ENCODE assay signal across 27 mouse cellular contexts in the genomic region with DNA sequence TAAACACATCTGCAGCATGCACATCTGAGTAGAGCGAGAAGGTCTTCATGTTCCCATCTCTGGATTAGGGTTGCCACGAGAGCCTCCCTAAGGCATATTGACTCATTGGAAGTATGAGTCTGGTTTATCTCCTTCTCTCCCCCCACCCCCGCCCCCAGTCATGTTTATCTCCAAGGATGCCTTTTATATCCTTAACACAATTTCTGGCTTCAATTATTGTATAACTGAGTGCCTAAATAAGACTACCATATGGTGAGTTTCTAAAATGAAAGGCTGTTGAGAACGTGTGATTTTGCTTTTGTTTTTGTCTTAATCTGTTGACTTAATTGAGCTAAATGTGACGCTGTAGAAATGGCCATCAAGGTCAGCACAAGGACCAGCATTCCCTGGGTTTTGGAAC. TPM values are rescaled to one million over a fixed set of nuclear protein-coding genes. Genes with fewer than 3 reads are reported as not detected.
DNase-seq lines count a peak whose midpoint lies in the region; ATAC-seq and TF ChIP-seq lines count a peak whose summit lies in the region.
"Had no signal": no experiment of that assay in that cellular context is flagged by ENCODE, and none has a peak within 500 bp of the region (broad histone marks: within the 10 kb centered on the region; RNA-seq: fewer than 3 reads in every experiment).

No protein-coding gene starts in this region.

- no peaks in the 10 kb centered on the region for H3K27me3 ChIP-seq in forebrain, embryonic 15.5 days
- no peaks in the 10 kb centered on the region for H3K27me3 ChIP-seq in forebrain, embryonic 12.5 days
- H3K27me3 ChIP-seq: embryonic facial prominence, embryonic 12.5 days; embryonic facial prominence, embryonic 15.5 days; heart, embryonic 12.5 days; heart, embryonic 15.5 days; hindbrain, embryonic 13.5 days; intestine, embryonic 15.5 days had no signal

- WGBS in forebrain, embryonic 15.5 days = 61% methylated on average over 5 of the region's 5 CpGs
- WGBS in forebrain, embryonic 12.5 days = 71% methylated on average over 5 of the region's 5 CpGs

- no peak for TF ChIP-seq POLR2A in cortical plate, adult 2 months (IDR thresholded peaks at IDR 0.05; ENCODE audit: extremely low read depth, insufficient read depth, low read length)

- no peak overlapping the region for H3K4me2 ChIP-seq in forebrain, embryonic 15.5 days (replicated peaks)
- no peak overlapping the region for H3K4me2 ChIP-seq in forebrain, embryonic 12.5 days
- H3K4me2 ChIP-seq: embryonic facial prominence, embryonic 12.5 days; embryonic facial prominence, embryonic 15.5 days; heart, embryonic 12.5 days; heart, embryonic 15.5 days; hindbrain, embryonic 13.5 days; intestine, embryonic 15.5 days had no signal

- intact Hi-C loops in left cerebral cortex, adult 2 months (cut with DNase I) = loop anchor here (2.0 to 5.0 kb wide), 3 partner anchors 21 to 201 kb away; partner anchors contain the start of genes Ddias and Prcp

- no peaks in the 10 kb centered on the region for H3K9me3 ChIP-seq in forebrain, embryonic 15.5 days
- H3K9me3 ChIP-seq in forebrain, embryonic 12.5 days = no peaks in the 10 kb centered on the region
- H3K9me3 ChIP-seq: embryonic facial prominence, embryonic 12.5 days; embryonic facial prominence, embryonic 15.5 days; heart, embryonic 12.5 days; heart, embryonic 15.5 days; hindbrain, embryonic 10.5 days; hindbrain, embryonic 13.5 days; intestine, embryonic 15.5 days had no signal

- no peak overlapping the region for H3K27ac ChIP-seq in forebrain, embryonic 15.5 days (replicated peaks)
- no peak overlapping the region for H3K27ac ChIP-seq in forebrain, embryonic 12.5 days
- peak overlapping the region; percentile 30; the same call in 1 of the 2 replicates for H3K27ac ChIP-seq in left cerebral cortex, adult 2 months
- 0 out of 2 replicates have a peak overlapping the region, but pooled peaks have one; percentile 30 for H3K27ac ChIP-seq in cortical plate, adult 2 months (ENCODE audit: insufficient read depth, low read length)
- H3K27ac ChIP-seq: embryonic facial prominence, embryonic 12.5 days; embryonic facial prominence, embryonic 15.5 days; heart, embryonic 15.5 days; hindbrain, embryonic 10.5 days; hindbrain, embryonic 13.5 days; intestine, embryonic 15.5 days had no signal

- TF ChIP-seq CTCF in left cerebral cortex, adult 2 months (IDR thresholded peaks at IDR 0.05) = no peak
- no peak for TF ChIP-seq CTCF in cortical plate, adult 2 months (IDR thresholded peaks at IDR 0.05; ENCODE audit: extremely low read depth, insufficient read depth, low read length)

- no peak overlapping the region for H3K9ac ChIP-seq in forebrain, embryonic 15.5 days (replicated peaks)
- H3K9ac ChIP-seq in forebrain, embryonic 12.5 days = no peak overlapping the region
- H3K9ac ChIP-seq: embryonic facial prominence, embryonic 12.5 days; embryonic facial prominence, embryonic 15.5 days; heart, embryonic 12.5 days; heart, embryonic 15.5 days; hindbrain, embryonic 13.5 days; intestine, embryonic 15.5 days had no signal

- no peak overlapping the region for H3K4me3 ChIP-seq in forebrain, embryonic 15.5 days
- no peak overlapping the region for H3K4me3 ChIP-seq in forebrain, embryonic 12.5 days (replicated peaks)
- no peak overlapping the region for H3K4me3 ChIP-seq in left cerebral cortex, adult 2 months
- H3K4me3 ChIP-seq in cortical plate, adult 2 months (ENCODE audit: insufficient read depth, low read length) = no peak overlapping the region
- H3K4me3 ChIP-seq: embryonic facial prominence, embryonic 12.5 days; embryonic facial prominence, embryonic 15.5 days; heart, embryonic 12.5 days; heart, embryonic 15.5 days; hindbrain, embryonic 10.5 days; hindbrain, embryonic 13.5 days; intestine, embryonic 15.5 days had no signal

- H3K36me3 ChIP-seq in forebrain, embryonic 15.5 days = no peaks in the 10 kb centered on the region
- H3K36me3 ChIP-seq in forebrain, embryonic 12.5 days (replicated peaks) = no peaks in the 10 kb centered on the region
- H3K36me3 ChIP-seq: embryonic facial prominence, embryonic 12.5 days; embryonic facial prominence, embryonic 15.5 days; heart, embryonic 12.5 days; heart, embryonic 15.5 days; hindbrain, embryonic 10.5 days; hindbrain, embryonic 13.5 days; intestine, embryonic 15.5 days had no signal

- H3K4me1 ChIP-seq in forebrain, embryonic 15.5 days = no peaks in the 10 kb centered on the region
- no peaks in the 10 kb centered on the region for H3K4me1 ChIP-seq in forebrain, embryonic 12.5 days
- no peaks in the 10 kb centered on the region; the same call in 1 of the 2 replicates for H3K4me1 ChIP-seq in cortical plate, adult 2 months (ENCODE audit: control insufficient read depth, insufficient read depth, low read length)
- H3K4me1 ChIP-seq: embryonic facial prominence, embryonic 12.5 days; embryonic facial prominence, embryonic 15.5 days; heart, embryonic 15.5 days; hindbrain, embryonic 10.5 days; hindbrain, embryonic 13.5 days; intestine, embryonic 15.5 days had no signal

- ATAC-seq in forebrain, embryonic 15.5 days (replicated peaks) = peak; percentile 41; the same call in 1 of the 2 replicates
- no peak for ATAC-seq in forebrain, embryonic 12.5 days (ENCODE audit: low FRiP score)
- ATAC-seq in monocyte, adult 5-6 weeks (replicated peaks; ENCODE audit: insufficient number of reproducible peaks, low FRiP score, low TSS enrichment, poor library complexity, severe bottlenecking) = no peak
- ATAC-seq: CD4-positive, CD25-positive, alpha-beta regulatory T cell, adult 4 months; hindbrain, embryonic 16.5 days; intestine, embryonic 15.5 days had no signal

- DNase-seq in left cerebral cortex, adult 2 months (ENCODE audit: extremely low spot score in 1 of 2, low spot score in 2 of 2) = no peak
- DNase-seq in left cerebral cortex, adult 18-20 months (ENCODE audit: low spot score in 2 of 2) = no peak
- DNase-seq in brain, adult 2 months (ENCODE audit: low read depth, low spot score) = peak; percentile 58
- no peak for DNase-seq in T-cell, adult 2 months (ENCODE audit: low spot score)
- DNase-seq: adrenal gland, postnatal 10 days; adrenal gland, postnatal 36 days; cerebellum, adult 18-20 months; cerebellum, adult 9-10 months; cerebellum, postnatal 14 days; gastrocnemius, postnatal 25 days; heart, adult 18-20 months; heart, postnatal 10 days; heart, postnatal 36 days; kidney, adult 11 months had no signal

RNA-seq across cellular contexts. Expression of gene Prcp, which starts 21.8 kb away (rescaled TPM):
- polyA plus RNA-seq in forebrain, embryonic 15.5 days (2015; fragmentation: Nextera tagmentation; extraction: Ambion mirVana) = 16.6 and 17.4 TPM in 2 replicates
- 16.6 and 18.3 TPM in 2 replicates for polyA plus RNA-seq in forebrain, embryonic 12.5 days (2016; fragmentation: Nextera tagmentation; extraction: Ambion mirVana)
- total RNA-seq in left cerebral cortex, adult 2 months (2021) = 10 to 100 TPM in 1 of 2 experiments, 1 to 10 TPM in 1; 9.5 to 10.1 TPM
- total RNA-seq in left cerebral cortex, adult 18-20 months (2021) = 10 to 100 TPM in 1 of 2 experiments, 1 to 10 TPM in 1; 9.8 to 11.1 TPM
- polyA plus RNA-seq in cortical plate, adult 2 months (2012; rRNA removed) = 11.2 and 11.3 TPM in 2 replicates
- 48.1 to 63.6 TPM (median 48.4 TPM) in 3 replicates for total RNA-seq in monocyte, adult 5-6 weeks (2017)

RNA-seq across cellular contexts. Expression of gene Ddias, which starts 22.0 kb away (rescaled TPM):
- polyA plus RNA-seq in forebrain, embryonic 15.5 days (2015; fragmentation: Nextera tagmentation; extraction: Ambion mirVana) = 7.5 and 9.3 TPM in 2 replicates
- 19.7 and 21.5 TPM in 2 replicates for polyA plus RNA-seq in forebrain, embryonic 12.5 days (2016; fragmentation: Nextera tagmentation; extraction: Ambion mirVana)
- under 1 TPM; 0.42 to 0.88 TPM for total RNA-seq in left cerebral cortex, adult 2 months (2021)
- total RNA-seq in left cerebral cortex, adult 18-20 months (2021) = under 1 TPM; 0.35 to 0.45 TPM
- polyA plus RNA-seq in cortical plate, adult 2 months (2012; rRNA removed) = 0.30 and 0.35 TPM in 2 replicates
- total RNA-seq in monocyte, adult 5-6 weeks (2017) = 1.2 to 3.6 TPM (median 2.6 TPM) in 3 replicates

Comparison
In these comparisons a context has a peak if more than half of its experiments do, and no peak if none do; other contexts are left out.
1. H3K27ac ChIP-seq: peak in left cerebral cortex, adult 2 months (single experiment) and cortical plate, adult 2 months (single experiment); none in forebrain, embryonic 15.5 days (single experiment) and forebrain, embryonic 12.5 days (single experiment).